Mouse (Mus musculus): Measurements from ENCODE around the gene Pttg1ip.

DNA sequence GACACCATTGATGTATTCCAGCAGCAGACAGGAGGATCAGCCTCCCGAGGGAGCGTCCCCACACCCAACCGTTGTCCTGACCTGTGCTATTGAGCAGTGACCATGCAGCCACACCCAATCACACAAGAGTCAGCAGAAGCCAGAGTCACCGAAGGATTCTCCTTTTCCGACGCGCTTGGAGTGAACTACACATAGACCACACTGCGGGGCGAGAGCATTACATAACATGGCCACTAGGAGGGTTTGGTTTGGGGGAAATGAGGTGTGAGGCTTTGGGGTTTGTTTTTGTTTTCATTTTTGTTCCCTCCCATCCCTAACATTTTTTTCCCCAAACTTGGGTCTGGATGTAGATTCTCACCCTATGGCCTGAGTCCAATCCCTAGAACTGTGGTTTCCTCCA lies 34.6 kb downstream of the Pttg1ip start:
- TF ChIP-seq EP300 (IDR thresholded peaks at IDR 0.05; ENCODE audit: low read depth), result no peak
- TF ChIP-seq CTCF (IDR thresholded peaks at IDR 0.05; ENCODE audit: low read depth), result no peak
